Mouse (Mus musculus) B cell, adult 67 days (primary cell): ENCODE results near the gene Elp6. TPM values are rescaled to one million over a fixed set of nuclear protein-coding genes. Genes with fewer than 3 reads are reported as not detected.

ENCODE experiments used
- total RNA-seq, 2 experiments: library from RNA; stranded (reverse); gene quantifications; 4 replicates each; pipeline ENCODE4 v1.2.4; 2023

Elp6 gene
- 1 to 10 TPM; 7.0 to 8.9 TPM for total RNA-seq

DNA sequence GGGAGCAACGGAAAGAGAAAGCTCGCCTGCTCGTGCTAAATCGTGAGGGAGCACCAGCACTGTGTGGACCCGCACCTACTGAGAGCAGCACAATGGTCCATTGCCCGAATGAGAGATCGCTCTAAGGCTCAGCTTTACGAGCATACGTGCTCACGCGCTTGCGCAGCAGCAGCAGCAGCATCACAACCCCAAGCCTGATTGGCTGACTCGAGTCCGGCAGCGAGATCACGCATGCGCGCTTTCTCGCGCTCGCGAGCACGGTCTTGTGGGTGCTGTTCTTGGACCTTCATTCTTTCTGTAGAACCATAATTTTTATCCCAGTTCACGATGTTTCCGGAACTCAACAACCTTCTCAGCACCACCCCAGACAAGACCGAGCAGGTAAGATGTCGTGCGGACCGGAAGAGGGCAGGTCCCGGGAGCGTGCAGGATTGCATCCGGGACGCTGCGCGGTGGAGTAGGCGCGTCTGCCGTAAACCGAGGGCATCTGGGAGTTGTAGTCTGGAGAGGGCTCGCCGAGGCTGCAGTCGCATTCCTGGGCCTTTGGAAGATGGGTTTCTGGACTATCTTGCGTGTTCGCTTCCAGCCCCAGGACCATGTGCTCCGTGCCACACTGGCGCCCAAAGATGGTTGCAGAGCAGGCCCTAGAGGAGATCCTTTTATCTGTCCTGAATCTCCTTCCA, at the start of gene Elp6:
TSS of gene Elp6 (plus strand) at position 205 of the 683 bp plus-strand sequence.

DNA sequence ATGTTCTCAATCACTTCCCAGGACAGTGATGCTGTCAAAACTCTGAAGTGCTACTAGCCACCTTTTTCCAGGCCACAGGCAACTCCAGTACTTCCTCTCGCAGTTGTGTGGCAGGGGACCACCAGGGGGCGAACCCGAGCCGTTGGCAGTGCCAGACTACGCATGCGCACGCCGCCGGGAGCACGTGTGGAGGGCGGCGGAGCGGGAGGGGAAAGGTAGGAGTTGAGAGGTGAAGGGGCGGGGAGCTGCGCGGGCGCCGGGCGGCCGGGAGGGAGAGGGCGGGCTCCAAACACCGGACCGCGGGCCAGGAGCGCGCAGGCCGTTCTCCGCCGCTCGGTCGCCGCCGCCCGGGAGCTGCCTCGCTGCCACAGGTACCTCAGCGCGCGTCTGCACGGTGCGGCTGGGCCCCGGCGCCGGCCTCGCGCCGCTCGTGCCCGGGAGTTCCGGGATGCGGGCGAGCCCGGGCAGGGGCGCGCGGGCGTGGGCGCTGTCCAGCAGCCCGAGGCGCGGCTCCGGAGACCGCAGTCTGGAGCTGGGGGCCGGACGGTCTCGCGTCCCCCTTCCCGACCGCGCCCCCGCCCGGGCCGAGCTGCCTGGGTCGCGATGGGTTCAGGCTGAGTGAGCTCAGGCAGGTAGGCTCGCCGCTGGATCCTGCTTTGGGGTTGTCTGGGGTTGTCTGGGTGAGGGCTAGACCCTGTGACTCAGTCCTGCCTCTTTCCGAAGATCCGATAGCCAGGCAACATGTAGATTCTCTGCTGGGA, 28.3 kb downstream of the Elp6 start, which contains the start of gene Scap:
TSS of gene Scap (plus strand) at position 154 of the 761 bp plus-strand sequence.

Other genes starting within 250 kb of the Elp6 start
- gene Smarcc1, start 187.5 kb upstream of the Elp6 start, total RNA-seq, result 10 to 100 TPM; 71.6 to 77.3 TPM
- gene Dhx30, start 187.3 kb upstream of the Elp6 start, total RNA-seq, result 100 to 1,000 TPM; 159 to 173 TPM
- gene Cspg5, start 61.4 kb upstream of the Elp6 start, total RNA-seq, result 1 to 10 TPM; 3.4 to 4.0 TPM
- gene Scap, start 28.1 kb downstream of the Elp6 start, total RNA-seq, result 10 to 100 TPM; 58.4 to 71.9 TPM
- 100 to 1,000 TPM in 1 of 2 experiments, 10 to 100 TPM in 1; 69.8 to 108 TPM for gene Ptpn23, start 103.0 kb downstream of the Elp6 start, total RNA-seq
- gene Ngp, start 114.6 kb downstream of the Elp6 start, total RNA-seq, result 1 to 10 TPM; 2.0 to 4.5 TPM
- 10 to 100 TPM; 45.1 to 57.1 TPM for gene Klhl18, start 171.5 kb downstream of the Elp6 start, total RNA-seq
- gene Kif9, start 171.8 kb downstream of the Elp6 start, total RNA-seq, result 1 to 10 TPM; 2.8 to 4.2 TPM
- gene Setd2, start 227.4 kb downstream of the Elp6 start, total RNA-seq, result 100 to 1,000 TPM; 220 to 226 TPM